Mouse (Mus musculus): ENCODE measurements around the gene Pcare.

Pcare gene

GRCm38 (mm10) chr17:71730655-71731054 is 22.0 kb downstream of the Pcare start:
- DNase-seq (ENCODE audit: low read depth, low spot score): no peak

DNA sequence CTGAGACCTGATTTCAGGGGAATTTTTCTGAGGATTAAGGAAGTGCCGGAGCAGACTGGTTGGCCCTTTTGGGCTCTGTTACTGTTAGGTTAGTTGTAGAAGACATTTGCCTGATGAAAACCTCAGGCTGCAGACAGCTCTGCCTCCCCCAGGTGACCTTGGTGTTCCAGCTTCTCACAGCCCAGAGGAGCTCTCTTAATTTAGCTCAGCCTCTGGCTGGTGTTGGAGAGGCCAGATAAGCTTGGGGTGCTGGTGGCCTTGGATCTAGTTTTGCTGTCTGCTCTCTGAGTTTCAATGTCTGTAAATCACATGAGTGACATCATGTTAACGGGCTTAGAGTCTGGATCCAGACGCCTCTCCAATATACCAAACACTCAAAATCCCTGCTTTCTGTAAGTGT is 31.7 kb downstream of the Pcare start:
- DNase-seq (ENCODE audit: low read depth, low spot score): no peak

- no peak for DNase-seq (ENCODE audit: low read depth, low spot score)
These were observed 32.3 kb downstream of the Pcare start for GRCm38 (mm10) chr17:71720434-71720833.

DNA sequence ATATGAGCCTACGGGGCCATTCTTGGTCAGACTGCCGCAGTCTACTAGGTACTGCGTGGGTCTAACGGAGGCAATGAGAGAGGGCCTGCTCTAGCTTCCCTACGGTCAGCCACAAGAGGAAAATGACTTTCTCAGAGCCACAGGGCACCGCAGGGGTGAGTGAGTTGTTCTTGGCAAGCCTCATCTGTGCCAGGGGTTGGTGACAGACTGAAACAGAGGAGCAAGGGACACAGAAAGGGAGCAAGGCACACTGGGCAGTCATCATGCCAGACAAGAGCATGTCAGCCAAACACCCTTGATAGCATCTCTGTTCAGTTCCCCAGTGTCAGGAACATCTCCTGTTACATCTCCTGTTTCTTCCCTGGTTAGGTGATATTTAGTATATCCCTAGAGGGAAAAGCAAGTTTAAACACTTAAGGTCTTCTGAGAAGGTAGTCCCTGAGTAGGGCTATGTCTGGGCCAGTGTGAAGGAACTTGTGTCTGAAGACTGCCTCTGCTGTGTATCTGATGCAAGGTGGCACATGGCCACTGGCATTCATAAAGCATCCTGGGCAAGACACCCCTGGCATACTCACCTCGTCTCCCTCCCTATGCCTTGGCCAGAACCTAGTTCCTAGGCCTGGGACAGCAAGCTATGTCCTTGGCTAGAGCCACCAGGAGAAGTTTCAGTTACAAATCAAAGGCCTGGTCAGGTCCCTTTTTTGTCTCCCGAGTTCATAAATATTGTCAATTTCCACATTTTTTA is 34.6 kb downstream of the Pcare start:
- DNase-seq (ENCODE audit: low read depth, low spot score): no peak

DNA sequence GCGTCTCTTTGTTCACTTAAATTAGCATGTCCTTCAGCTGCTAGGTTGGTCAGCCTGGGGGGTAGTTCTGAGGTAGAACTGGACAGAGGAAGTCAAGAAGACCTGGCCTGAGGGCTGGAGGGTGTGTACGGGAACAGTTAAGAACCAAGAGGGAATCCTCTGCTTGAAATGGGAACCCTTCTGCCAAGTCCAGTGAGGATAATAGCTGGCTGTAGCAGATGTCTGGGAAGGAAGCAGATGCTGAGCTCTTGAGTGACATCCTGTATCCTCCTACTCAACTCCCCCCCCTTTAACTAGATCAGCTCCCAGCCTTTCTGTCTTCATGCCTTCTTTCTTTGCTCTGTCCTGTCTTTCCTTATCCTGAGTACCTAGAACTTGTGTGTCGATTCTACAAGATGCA is 37.7 kb downstream of the Pcare start:
- no peak for DNase-seq (ENCODE audit: low read depth, low spot score)

DNA sequence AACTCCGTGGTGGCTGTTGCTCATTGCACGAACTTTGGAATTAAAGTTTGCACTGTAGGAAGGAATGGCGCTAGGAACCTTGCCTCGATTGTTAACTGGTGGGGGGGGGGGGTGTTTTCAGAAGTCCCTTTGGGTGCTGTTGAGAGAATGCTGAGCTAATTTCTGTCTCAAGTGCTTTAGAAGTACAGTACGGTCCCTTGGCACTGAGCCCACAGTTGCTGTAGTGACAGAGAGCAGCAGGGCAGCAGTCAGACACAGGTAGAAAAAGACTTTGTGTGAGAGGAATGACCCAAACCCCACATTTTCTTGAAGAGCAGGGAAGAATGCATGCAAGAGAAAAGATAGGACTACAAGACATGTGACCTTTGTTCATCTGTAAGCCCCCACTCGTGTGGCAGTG is 40.4 kb downstream of the Pcare start:
- no peak for DNase-seq (ENCODE audit: low read depth, low spot score)

GRCm38 (mm10) chr17:71707715-71708114 is 45.0 kb downstream of the Pcare start:
- DNase-seq (ENCODE audit: low read depth, low spot score): no peak

DNA sequence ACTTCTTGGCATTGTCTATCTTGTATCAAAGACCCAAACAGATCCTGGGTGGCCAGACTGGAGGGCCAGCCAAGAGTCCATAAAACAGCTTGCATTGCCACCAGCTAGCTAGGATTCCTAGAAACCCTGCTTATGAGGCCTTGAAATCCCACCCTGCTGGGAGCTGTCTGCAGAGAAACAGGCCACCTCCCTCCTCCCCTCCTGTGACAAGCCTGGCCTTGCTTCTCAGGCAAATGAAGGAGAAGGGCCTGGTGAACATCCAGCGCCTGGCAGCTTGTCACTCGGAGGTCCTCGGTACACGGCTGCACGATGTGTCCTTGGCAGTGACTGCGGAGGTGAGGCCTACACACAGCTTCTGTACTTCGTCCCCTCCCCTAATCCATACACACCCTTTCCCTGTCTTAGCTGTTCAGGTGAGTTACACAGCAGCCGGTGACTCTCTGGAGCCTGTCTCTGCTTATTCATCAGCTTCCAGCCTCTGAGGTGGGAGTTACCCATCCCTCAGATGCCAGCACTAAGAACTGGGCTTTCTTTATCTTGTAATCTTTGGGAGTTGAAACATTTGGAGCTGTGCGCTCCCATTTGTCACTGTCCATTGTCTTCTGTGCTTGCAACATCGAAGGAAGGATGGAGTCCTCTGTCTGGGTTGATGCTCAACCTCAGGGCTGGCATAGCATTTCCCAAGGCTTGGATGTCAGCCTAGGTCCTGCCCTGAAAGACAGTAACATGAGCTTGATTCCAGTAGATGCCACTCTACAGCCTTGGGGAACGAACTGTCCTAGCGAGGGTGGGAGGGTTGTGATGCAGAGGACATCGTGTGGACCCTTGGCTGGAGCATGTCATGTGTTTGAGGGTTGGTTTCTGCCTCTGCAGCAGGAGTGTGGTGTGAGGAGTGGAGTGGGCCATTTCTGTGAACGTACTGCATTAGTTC is 46.9 kb downstream of the Pcare start:
- no peak for DNase-seq (ENCODE audit: low read depth, low spot score)

DNA sequence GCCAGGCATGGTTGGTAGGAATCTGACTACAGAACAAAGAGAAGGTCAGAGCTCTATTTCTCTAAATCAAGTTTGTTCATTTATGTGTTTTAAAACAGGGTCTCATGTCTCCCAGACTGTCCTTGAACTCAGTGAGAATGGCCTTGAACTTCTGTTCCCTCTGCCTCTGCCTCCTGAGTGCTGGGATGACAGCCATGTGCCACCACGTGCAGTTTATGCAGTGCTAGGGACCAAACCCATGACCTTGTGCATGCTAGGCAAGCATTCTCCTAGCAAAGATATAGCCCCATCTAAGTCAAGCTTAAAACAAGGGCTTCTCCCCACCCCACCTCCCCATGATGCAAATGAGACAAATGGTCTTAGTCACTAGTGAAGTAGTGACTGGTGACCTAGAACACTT is 47.6 kb downstream of the Pcare start:
- DNase-seq (ENCODE audit: low read depth, low spot score): no peak

GRCm38 (mm10) chr17:71698619-71698956 is 54.1 kb downstream of the Pcare start:
- DNase-seq (ENCODE audit: low read depth, low spot score): no peak

GRCm38 (mm10) chr17:71697896-71698618 is 54.6 kb downstream of the Pcare start:
- peak; percentile 47 for DNase-seq (ENCODE audit: low read depth, low spot score)

GRCm38 (mm10) chr17:71696396-71696795 is 56.3 kb downstream of the Pcare start:
- no peak for DNase-seq (ENCODE audit: low read depth, low spot score)

GRCm38 (mm10) chr17:71695716-71696315 is 56.9 kb downstream of the Pcare start:
- no peak for DNase-seq (ENCODE audit: low read depth, low spot score)

- DNase-seq (ENCODE audit: low read depth, low spot score): no peak
These were observed 57.5 kb downstream of the Pcare start for GRCm38 (mm10) chr17:71695151-71695550.

- peak; percentile 21 for DNase-seq (ENCODE audit: low read depth, low spot score)
These were observed 58.9 kb downstream of the Pcare start for GRCm38 (mm10) chr17:71693780-71694179.
